Mouse (Mus musculus) heart, embryonic 12.5 days (tissue): ENCODE data around the gene Ccdc40. TPM values are rescaled to one million over a fixed set of nuclear protein-coding genes. Genes with fewer than 3 reads are reported as not detected.

Experiments used
- ATAC-seq: fragments of 200-750 bp; cut with Nextera tagmentation; 2 replicates; pipeline ENCODE4 v1.8.0; 2017; ENCODE audit warnings: moderate TSS enrichment, moderate library complexity; ENCODE audit not compliant: insufficient number of reproducible peaks, low FRiP score
- H3K27ac ChIP-seq: fragments of 300-500 bp; sonication (generic); 2 replicates; pipeline ENCODE4 v1.5.1; 2016; ENCODE audit warnings: mild to moderate bottlenecking, moderate library complexity; ENCODE audit not compliant: poor library complexity, severe bottlenecking
- H3K27me3 ChIP-seq: fragments of 300-500 bp; sonication (generic); replicated peaks from 2 replicates; pipeline ENCODE4 v1.6.1; 2016; ENCODE audit warnings: mild to moderate bottlenecking, moderate library complexity
- H3K36me3 ChIP-seq: fragments of 300-500 bp; sonication (generic); 2 replicates; pipeline ENCODE4 v1.6.1; 2016; ENCODE audit warnings: mild to moderate bottlenecking, moderate library complexity
- H3K4me1 ChIP-seq: fragments of 300-500 bp; sonication (generic); replicated peaks from 2 replicates; pipeline ENCODE4 v1.6.1; 2016; ENCODE audit warnings: mild to moderate bottlenecking
- H3K4me2 ChIP-seq: fragments of 300-500 bp; sonication (generic); 2 replicates; pipeline ENCODE4 v1.6.1; 2016; ENCODE audit warnings: mild to moderate bottlenecking, moderate library complexity
- H3K4me3 ChIP-seq: fragments of 300-500 bp; sonication (generic); 2 replicates; pipeline ENCODE4 v1.5.1; 2016; ENCODE audit warnings: mild to moderate bottlenecking
- H3K9ac ChIP-seq: fragments of 300-500 bp; sonication (generic); 2 replicates; pipeline ENCODE4 v1.6.1; 2016; ENCODE audit warnings: mild to moderate bottlenecking, moderate library complexity
- H3K9me3 ChIP-seq: fragments of 300-500 bp; sonication (generic); replicated peaks from 2 replicates; pipeline ENCODE4 v1.6.1; 2016; ENCODE audit warnings: mild to moderate bottlenecking, moderate library complexity
- WGBS: fragments of 180-500 bp; shearing (Covaris S2); methylation state at CpG from one replicate; pipeline ENCODE4 v1.1.7; 2016; 5-methylcytosine and 5-hydroxymethylcytosine counted together
- polyA plus RNA-seq: library from polyadenylated mRNA; unstranded; fragments of >200 nt; fragmentation: Nextera tagmentation; extraction: Ambion mirVana; gene quantifications from 2 replicates; pipeline ENCODE4 v1.2.1, GENCODE M21; 2016

The Ccdc40 gene
- polyA plus RNA-seq, 1 experiment from 2014 or later = 3.1 TPM

GRCm38 (mm10) chr11:119209371-119210025, 18.9 kb upstream of the Ccdc40 start:
- no peak overlapping the region for H3K4me2 ChIP-seq
- no peak overlapping the region for H3K9ac ChIP-seq
- H3K27me3 ChIP-seq = no peaks in the 10 kb centered on the region
- ATAC-seq = no peak
- WGBS = 75% methylated on average over 10 of the region's 10 CpGs
- H3K27ac ChIP-seq = no peak overlapping the region
- H3K4me1 ChIP-seq = peaks cover 25% of the 10 kb centered on the region
- H3K4me3 ChIP-seq = no peak overlapping the region
- peaks cover 29% of the 10 kb centered on the region for H3K36me3 ChIP-seq
- H3K9me3 ChIP-seq = no peaks in the 10 kb centered on the region

GRCm38 (mm10) chr11:119210321-119211100, 17.9 kb upstream of the Ccdc40 start:
- H3K4me2 ChIP-seq = peak overlapping the region; percentile 22
- H3K36me3 ChIP-seq = peaks cover 24% of the 10 kb centered on the region
- WGBS = 52% methylated on average over 32 of the region's 32 CpGs
- no peak overlapping the region for H3K4me3 ChIP-seq
- H3K4me1 ChIP-seq = peaks cover 35% of the 10 kb centered on the region
- H3K27ac ChIP-seq = no peak overlapping the region
- no peak for ATAC-seq
- H3K27me3 ChIP-seq = no peaks in the 10 kb centered on the region
- H3K9me3 ChIP-seq = no peaks in the 10 kb centered on the region
- H3K9ac ChIP-seq = no peak overlapping the region

- H3K9me3 ChIP-seq = no peaks in the 10 kb centered on the region
- H3K4me1 ChIP-seq = peaks cover 46% of the 10 kb centered on the region
- ATAC-seq = no peak
- H3K36me3 ChIP-seq = peaks cover 19% of the 10 kb centered on the region
- WGBS = 88% methylated on average over 21 of the region's 21 CpGs
- H3K27me3 ChIP-seq = no peaks in the 10 kb centered on the region
- no peak overlapping the region for H3K27ac ChIP-seq
- H3K4me3 ChIP-seq = no peak overlapping the region
- H3K4me2 ChIP-seq = no peak overlapping the region
- H3K9ac ChIP-seq = no peak overlapping the region
Observed at GRCm38 (mm10) chr11:119211604-119212309, 16.6 kb upstream of the Ccdc40 start.

GRCm38 (mm10) chr11:119213166-119213885, 15.0 kb upstream of the Ccdc40 start:
- Histone ChIP-seq H3K27ac (no peak overlapping the region), H3K9ac (no peak overlapping the region)

GRCm38 (mm10) chr11:119215038-119215904, 13.1 kb upstream of the Ccdc40 start:
- no peaks in the 10 kb centered on the region for H3K27me3 ChIP-seq
- H3K36me3 ChIP-seq = no peaks in the 10 kb centered on the region
- H3K27ac ChIP-seq = peak overlapping the region; percentile 79
- ATAC-seq = peak; percentile 83
- peaks cover 51% of the 10 kb centered on the region for H3K4me1 ChIP-seq
- peak overlapping the region; percentile 22 for H3K4me3 ChIP-seq
- WGBS = 3% methylated on average over 18 of the region's 18 CpGs
- peak overlapping the region; percentile 54 for H3K9ac ChIP-seq
- no peaks in the 10 kb centered on the region for H3K9me3 ChIP-seq
- peak overlapping the region; percentile 65 for H3K4me2 ChIP-seq

More at GRCm38 (mm10) chr11:119213166-119213885, 15.0 kb upstream of the Ccdc40 start:
- H3K9me3 ChIP-seq = no peaks in the 10 kb centered on the region
- H3K4me2 ChIP-seq = no peak overlapping the region
- H3K4me3 ChIP-seq = no peak overlapping the region
- H3K27me3 ChIP-seq = no peaks in the 10 kb centered on the region
- ATAC-seq = no peak
- 53% methylated on average over 19 of the region's 19 CpGs for WGBS
- H3K36me3 ChIP-seq = peaks cover 8% of the 10 kb centered on the region; the same call in 1 of the 2 replicates
- H3K4me1 ChIP-seq = peaks cover 46% of the 10 kb centered on the region

- H3K27ac ChIP-seq = peak overlapping the region; percentile 79
- no peaks in the 10 kb centered on the region for H3K27me3 ChIP-seq
- peak overlapping the region; percentile 65 for H3K4me2 ChIP-seq
- 54% methylated on average over 9 of the region's 9 CpGs for WGBS
- no peaks in the 10 kb centered on the region for H3K36me3 ChIP-seq
- H3K4me1 ChIP-seq = peaks cover 52% of the 10 kb centered on the region
- H3K9me3 ChIP-seq = no peaks in the 10 kb centered on the region
- peak overlapping the region; percentile 22; the same call in 1 of the 2 replicates for H3K4me3 ChIP-seq
- H3K9ac ChIP-seq = peak overlapping the region; percentile 54; the same call in 1 of the 2 replicates
- no peak for ATAC-seq
Observed at GRCm38 (mm10) chr11:119215905-119216507, 12.4 kb upstream of the Ccdc40 start.

GRCm38 (mm10) chr11:119217861-119218260, 10.5 kb upstream of the Ccdc40 start:
- Histone ChIP-seq H3K4me3 (no peak overlapping the region), H3K4me2 (no peak overlapping the region), H3K27ac (no peak overlapping the region), H3K36me3 (no peaks in the 10 kb centered on the region), H3K4me1 (peaks cover 64% of the 10 kb centered on the region), H3K9ac (no peak overlapping the region), H3K9me3 (no peaks in the 10 kb centered on the region), H3K27me3 (no peaks in the 10 kb centered on the region)
- no peak for ATAC-seq
- whole genome bisulfite sequencing = 85% methylated on average over 6 of the region's 6 CpGs

GRCm38 (mm10) chr11:119219816-119220465, 8.4 kb upstream of the Ccdc40 start:
- no peak for ATAC-seq
- Histone ChIP-seq H3K27ac (peak overlapping the region; percentile 5; the same call in 1 of the 2 replicates), H3K9ac (peak overlapping the region; percentile 43; the same call in 1 of the 2 replicates), H3K4me2 (peak overlapping the region; percentile 51), H3K4me1 (peaks cover 48% of the 10 kb centered on the region), H3K9me3 (no peaks in the 10 kb centered on the region), H3K4me3 (no peak overlapping the region), H3K27me3 (no peaks in the 10 kb centered on the region), H3K36me3 (no peaks in the 10 kb centered on the region)
- WGBS = 16% methylated on average over 17 of the region's 17 CpGs

- Histone ChIP-seq H3K4me2 (no peak overlapping the region), H3K27me3 (no peaks in the 10 kb centered on the region), H3K36me3 (no peaks in the 10 kb centered on the region), H3K9me3 (no peaks in the 10 kb centered on the region), H3K4me1 (peaks cover 37% of the 10 kb centered on the region), H3K4me3 (no peak overlapping the region), H3K9ac (no peak overlapping the region), H3K27ac (no peak overlapping the region)
- no peak for ATAC-seq
- 54% methylated on average over 9 of the region's 11 CpGs for WGBS
Observed at GRCm38 (mm10) chr11:119221812-119222510, 6.4 kb upstream of the Ccdc40 start.
